ENCODE assay signal across 10 mouse cellular contexts in the genomic region with DNA sequence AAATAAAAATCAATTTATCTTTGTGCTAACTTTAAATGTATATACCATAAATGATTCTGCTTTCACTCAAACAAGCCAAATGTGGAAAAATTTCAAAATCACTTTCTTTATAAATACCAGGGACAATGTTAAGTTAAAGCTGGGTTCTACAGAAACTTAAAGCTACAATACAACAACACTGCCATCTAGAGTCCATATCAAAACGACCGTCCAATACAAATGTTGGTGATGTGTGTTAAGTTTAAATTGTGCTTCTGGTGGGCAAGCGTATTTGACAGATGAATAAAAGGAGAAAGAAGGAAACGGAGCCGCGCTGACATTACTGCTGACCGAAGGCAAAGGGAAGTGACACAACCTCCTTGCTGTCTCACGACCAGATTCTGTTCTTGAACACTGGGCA. TPM values are rescaled to one million over a fixed set of nuclear protein-coding genes. Genes with fewer than 3 reads are reported as not detected.
DNase-seq lines count a peak whose midpoint lies in the region; ATAC-seq and TF ChIP-seq lines count a peak whose summit lies in the region.
"Had no signal": no experiment of that assay in that cellular context is flagged by ENCODE, and none has a peak within 500 bp of the region (broad histone marks: within the 10 kb centered on the region; RNA-seq: fewer than 3 reads in every experiment).

No protein-coding gene starts in this region.

- H3K4me2 ChIP-seq in hindbrain, postnatal 0 days (ENCODE audit: low read depth, low read length), result no peak overlapping the region
- H3K4me2 ChIP-seq in hindbrain, embryonic 13.5 days, result no peak overlapping the region
- H3K4me2 ChIP-seq in CH12.LX (ENCODE audit: insufficient read depth, low read depth, poor library complexity, severe bottlenecking), result no peak overlapping the region
- H3K4me2 ChIP-seq: heart, embryonic 12.5 days had no signal

- no peak overlapping the region for H3K4me3 ChIP-seq in hindbrain, postnatal 0 days (ENCODE audit: low read length)
- H3K4me3 ChIP-seq in hindbrain, embryonic 13.5 days, result no peak overlapping the region
- H3K4me3 ChIP-seq in CH12.LX (replicated peaks in 1 of 3; ENCODE audit: low read depth in 2 of 3, low read length in 2 of 3, poor library complexity in 1 of 3), result no peak overlapping the region
- H3K4me3 ChIP-seq: heart, embryonic 12.5 days had no signal

- no peaks in the 10 kb centered on the region for H3K9me3 ChIP-seq in hindbrain, postnatal 0 days (ENCODE audit: low read length)
- H3K9me3 ChIP-seq in hindbrain, embryonic 13.5 days, result no peaks in the 10 kb centered on the region
- no peaks in the 10 kb centered on the region for H3K9me3 ChIP-seq in CH12.LX (replicated peaks; ENCODE audit: low read length)
- H3K9me3 ChIP-seq: heart, embryonic 12.5 days had no signal

- DNase-seq in hindbrain, postnatal 0 days (ENCODE audit: low spot score), result peak; percentile 82
- peak; percentile 60 for DNase-seq in 3T3-L1 (ENCODE audit: low read depth, low spot score)
- DNase-seq in CH12.LX (ENCODE audit: extremely low read depth), result peak; percentile 14
- peak; percentile 10 for DNase-seq in embryo, embryonic 9.5 days (ENCODE audit: extremely low spot score)
- no peak for DNase-seq in right cerebral cortex, adult 18-20 months
- DNase-seq in thymus, postnatal 10 days (ENCODE audit: low spot score in 2 of 2), result no peak
- DNase-seq in thymus, postnatal 14 days, result no peak
- DNase-seq: adrenal gland, adult 8-10 months had no signal

- in situ Hi-C loops in CH12.LX (cut with MboI; ENCODE audit: low pct_ligation_motif_present, low pct_unique_long_range_greater_than_20kb, low sequenced_read_pairs), result no loop called here

- no peak for TF ChIP-seq POLR2A in CH12.LX (IDR thresholded peaks at IDR 0.05; ENCODE audit: low read depth, low read length)

- 0 out of 2 replicates have a peak, but pooled peaks cover 3% of the 10 kb centered on the region for H3K36me3 ChIP-seq in hindbrain, postnatal 0 days (ENCODE audit: insufficient read depth, low read length)
- no peaks in the 10 kb centered on the region for H3K36me3 ChIP-seq in hindbrain, embryonic 13.5 days
- peaks cover 11 to 48% of the 10 kb centered on the region in 2 experiments for H3K36me3 ChIP-seq in CH12.LX (replicated peaks in 1 of 2; ENCODE audit: control insufficient read depth in 1 of 2, insufficient read depth in 1 of 2, low read length in 1 of 2)

- H3K27me3 ChIP-seq in hindbrain, postnatal 0 days (ENCODE audit: insufficient read depth, low read length), result no peaks in the 10 kb centered on the region
- no peaks in the 10 kb centered on the region for H3K27me3 ChIP-seq in hindbrain, embryonic 13.5 days
- H3K27me3 ChIP-seq in CH12.LX (replicated peaks), result no peaks in the 10 kb centered on the region
- H3K27me3 ChIP-seq: heart, embryonic 12.5 days had no signal

- dilution Hi-C loops in CH12.LX (cut with MboI; ENCODE audit: extremely low pct_ligation_motif_present, extremely low pct_unique_long_range_greater_than_20kb, low sequenced_read_pairs), result no loop called here

- no peak for ATAC-seq in hindbrain, postnatal 0 days
- ATAC-seq in hindbrain, embryonic 13.5 days (ENCODE audit: low FRiP score), result no peak

- peak; percentile 80 for TF ChIP-seq CTCF in hindbrain, postnatal 0 days (IDR thresholded peaks at IDR 0.05; ENCODE audit: low read depth)
- TF ChIP-seq CTCF in CH12.LX (conservative IDR thresholded peaks at IDR 0.05 in 1 of 2, IDR thresholded peaks at IDR 0.05 in 1 of 2; ENCODE audit: low read depth in 2 of 2, low read length in 2 of 2), result peak in 1 of 2 experiments; percentile 52; a peak in 2 of 4 replicates

- TF ChIP-seq EP300 in CH12.LX (IDR thresholded peaks at IDR 0.05; ENCODE audit: low read length), result no peak

- H3K27ac ChIP-seq in hindbrain, postnatal 0 days, result no peak overlapping the region
- H3K27ac ChIP-seq in hindbrain, embryonic 13.5 days, result no peak overlapping the region
- no peak overlapping the region for H3K27ac ChIP-seq in CH12.LX (ENCODE audit: insufficient read depth, low read depth)

- no peaks in the 10 kb centered on the region for H3K79me2 ChIP-seq in CH12.LX (replicated peaks; ENCODE audit: control insufficient read depth, extremely low read depth, insufficient read depth, poor library complexity, severe bottlenecking)

- TF ChIP-seq RAD21 in CH12.LX (IDR thresholded peaks at IDR 0.05; ENCODE audit: low read depth, low read length), result peak; percentile 54

- H3K9ac ChIP-seq in hindbrain, postnatal 0 days (replicated peaks; ENCODE audit: low read length), result no peak overlapping the region
- no peak overlapping the region for H3K9ac ChIP-seq in hindbrain, embryonic 13.5 days
- no peak overlapping the region for H3K9ac ChIP-seq in CH12.LX (ENCODE audit: insufficient read depth, low read depth)
- H3K9ac ChIP-seq: heart, embryonic 12.5 days had no signal

- no peaks in the 10 kb centered on the region for H3K4me1 ChIP-seq in hindbrain, postnatal 0 days (ENCODE audit: insufficient read depth, low read length)
- H3K4me1 ChIP-seq in hindbrain, embryonic 13.5 days (replicated peaks), result no peaks in the 10 kb centered on the region
- no peaks in the 10 kb centered on the region for H3K4me1 ChIP-seq in CH12.LX (ENCODE audit: control insufficient read depth in 1 of 2, insufficient read depth in 2 of 2)
- H3K4me1 ChIP-seq: heart, embryonic 12.5 days had no signal

- WGBS in hindbrain, postnatal 0 days, result 62% methylated on average over 8 of the region's 8 CpGs
- WGBS in hindbrain, embryonic 13.5 days, result 72% methylated on average over 8 of the region's 8 CpGs

TF ChIP-seq in CH12.LX, 34 proteins besides CTCF, POLR2A, EP300 and RAD21:
- TF ChIP-seq PAX5 (IDR thresholded peaks at IDR 0.05; ENCODE audit: low read length), result no peak
- no peak for TF ChIP-seq JUN (IDR thresholded peaks at IDR 0.05; ENCODE audit: insufficient read depth, low read depth, low read length)
- no peak for TF ChIP-seq E2F4 (IDR thresholded peaks at IDR 0.05; ENCODE audit: insufficient replicate concordance, low read depth, low read length)
- TF ChIP-seq UBTF (IDR thresholded peaks at IDR 0.05; ENCODE audit: low read depth, low read length), result no peak
- no peak for TF ChIP-seq RCOR1 (conservative IDR thresholded peaks at IDR 0.05; ENCODE audit: low read depth, low read length)
- no peak for TF ChIP-seq MEF2A (IDR thresholded peaks at IDR 0.05; ENCODE audit: borderline replicate concordance, low read depth, low read length)
- TF ChIP-seq TBP (conservative IDR thresholded peaks at IDR 0.05; ENCODE audit: low read depth, low read length), result no peak
- no peak for TF ChIP-seq MYC (IDR thresholded peaks at IDR 0.05; ENCODE audit: low read depth, low read length)
TF ChIP-seq in CH12.LX: peak in this region for 0.

RNA-seq across cellular contexts. Expression of a gene that starts 38.4 kb away (rescaled TPM):
- 21.5 and 26.3 TPM in 2 replicates for total RNA-seq in hindbrain, postnatal 0 days (2014; rRNA removed)
- 30.4 and 30.7 TPM in 2 replicates for polyA plus RNA-seq in hindbrain, postnatal 0 days (2015; fragmentation: Nextera tagmentation; extraction: Ambion mirVana)
- 37.8 and 38.2 TPM in 2 replicates for polyA plus RNA-seq in hindbrain, embryonic 13.5 days (2015; fragmentation: Nextera tagmentation; extraction: Ambion mirVana)
- total RNA-seq in CH12.LX (2012; rRNA removed), result 24.1 and 27.4 TPM in 2 replicates
- total RNA-seq in CH12.LX (2014; rRNA removed), result 74.5 and 76.5 TPM in 2 replicates
- 42.3 and 47.8 TPM in 2 replicates for polyA plus RNA-seq in CH12.LX (2012; ENCODE audit: insufficient read length, low read depth)

Comparison
In these comparisons a context has a peak if more than half of its experiments do, and no peak if none do; other contexts are left out.
1. DNase-seq: peak in hindbrain, postnatal 0 days (single experiment), 3T3-L1 (single experiment), CH12.LX (single experiment) and embryo, embryonic 9.5 days (single experiment); none in right cerebral cortex, adult 18-20 months (single experiment), thymus, postnatal 10 days (0 of 2) and thymus, postnatal 14 days (single experiment).